Mouse (Mus musculus) bone marrow, adult 2 months (tissue): ENCODE measurements around the gene Ptprcap.

Experiments
- CTCF ChIP-seq: fragments of 200-500 bp; IDR thresholded peaks from 2 replicates; pipeline ENCODE4 v1.5.1; 2011; ENCODE audit warnings: low read length, control low read depth; ENCODE audit not compliant: control insufficient read depth, insufficient read depth
- POLR2A ChIP-seq: fragments of 200-500 bp; IDR thresholded peaks from 2 replicates; pipeline ENCODE4 v1.6.1; 2011; ENCODE audit warnings: low read depth, mild to moderate bottlenecking, control low read depth, low read length, borderline replicate concordance; ENCODE audit not compliant: control insufficient read depth

DNA sequence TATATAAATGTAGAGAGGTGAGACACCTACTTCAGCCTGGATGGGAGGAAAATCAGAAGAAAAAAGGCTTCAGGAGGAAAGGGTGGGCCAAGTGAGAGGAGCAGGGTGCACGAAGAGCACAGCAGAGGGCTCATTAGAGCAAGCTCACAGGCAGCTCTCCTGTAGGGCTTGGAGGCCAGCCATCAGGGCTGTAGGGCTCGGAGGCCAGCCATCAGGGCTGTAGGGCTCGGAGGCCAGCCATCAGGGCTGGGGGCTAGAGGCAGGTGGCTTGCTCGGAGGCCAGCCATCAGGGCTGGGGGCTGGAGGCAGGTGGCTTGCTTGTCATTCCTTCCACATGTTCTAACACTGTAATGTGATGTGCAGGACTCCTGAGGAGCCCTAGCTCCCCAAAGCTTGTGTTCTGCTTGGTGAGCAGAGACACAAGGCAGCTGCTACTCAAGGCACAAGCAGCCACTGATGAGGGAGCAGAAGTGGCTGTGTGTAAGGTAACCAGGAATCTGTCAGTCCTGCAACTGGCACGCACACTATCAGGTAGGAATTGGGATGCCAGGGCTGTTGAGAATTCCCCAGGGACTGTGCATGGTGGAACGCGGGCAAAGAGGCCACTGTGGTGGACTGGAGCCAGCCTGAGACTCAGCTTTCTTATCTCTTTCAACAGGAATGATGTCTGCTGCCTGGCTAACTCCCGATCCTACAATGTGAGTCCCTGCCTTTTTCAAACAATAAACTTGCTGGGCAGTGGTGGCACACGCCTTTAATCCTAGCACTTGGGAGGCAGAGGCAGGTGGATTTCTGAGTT, 13.5 kb downstream of the Ptprcap start:
- TF ChIP-seq CTCF, result no peak
- no peak for TF ChIP-seq POLR2A
